Mouse (Mus musculus) stomach, embryonic 15.5 days (tissue): ENCODE results near the gene Ttc7b. TPM values are rescaled to one million over a fixed set of nuclear protein-coding genes. Genes with fewer than 3 reads are reported as not detected.

Experiments
- ATAC-seq: fragments of 200-750 bp; cut with Nextera tagmentation; 2 replicates; pipeline ENCODE4 v1.8.0; 2017; ENCODE audit warnings: low read depth, moderate number of reproducible peaks, moderate TSS enrichment; ENCODE audit not compliant: insufficient read depth, low FRiP score
- H3K27ac ChIP-seq: fragments of 300-500 bp; sonication (generic); 2 replicates; pipeline ENCODE4 v1.5.1; 2015; ENCODE audit warnings: mild to moderate bottlenecking, inconsistent platforms
- H3K27me3 ChIP-seq: fragments of 300-500 bp; sonication (generic); replicated peaks from 2 replicates; pipeline ENCODE4 v1.6.1; 2015; ENCODE audit warnings: inconsistent platforms
- H3K36me3 ChIP-seq: fragments of 300-500 bp; sonication (generic); 2 replicates; pipeline ENCODE4 v1.6.1; 2015; ENCODE audit warnings: inconsistent platforms
- H3K4me1 ChIP-seq: fragments of 300-500 bp; sonication (generic); 2 replicates; pipeline ENCODE4 v1.6.1; 2015; ENCODE audit warnings: inconsistent platforms
- H3K4me2 ChIP-seq: fragments of 300-500 bp; sonication (generic); 2 replicates; pipeline ENCODE4 v1.6.1; 2015; ENCODE audit warnings: mild to moderate bottlenecking, inconsistent platforms
- H3K4me3 ChIP-seq: fragments of 300-500 bp; sonication (generic); replicated peaks from 2 replicates; pipeline ENCODE4 v1.5.1; 2015; ENCODE audit warnings: inconsistent platforms
- H3K9ac ChIP-seq: fragments of 300-500 bp; sonication (generic); 2 replicates; pipeline ENCODE4 v1.6.1; 2015; ENCODE audit warnings: inconsistent platforms
- H3K9me3 ChIP-seq: fragments of 300-500 bp; sonication (generic); 2 replicates; pipeline ENCODE4 v1.6.1; 2016; ENCODE audit warnings: inconsistent platforms
- WGBS: fragments of 180-500 bp; shearing (Covaris S2); methylation state at CpG from one replicate; pipeline ENCODE4 v1.1.7; 2015; 5-methylcytosine and 5-hydroxymethylcytosine counted together
- polyA plus RNA-seq: library from polyadenylated mRNA; unstranded; fragments of >200 nt; fragmentation: Nextera tagmentation; extraction: Ambion mirVana; gene quantifications from 2 replicates; pipeline ENCODE4 v1.2.1, GENCODE M21; 2015

Ttc7b gene
- polyA plus RNA-seq, 1 experiment from 2014 or later: 5.4 TPM

DNA sequence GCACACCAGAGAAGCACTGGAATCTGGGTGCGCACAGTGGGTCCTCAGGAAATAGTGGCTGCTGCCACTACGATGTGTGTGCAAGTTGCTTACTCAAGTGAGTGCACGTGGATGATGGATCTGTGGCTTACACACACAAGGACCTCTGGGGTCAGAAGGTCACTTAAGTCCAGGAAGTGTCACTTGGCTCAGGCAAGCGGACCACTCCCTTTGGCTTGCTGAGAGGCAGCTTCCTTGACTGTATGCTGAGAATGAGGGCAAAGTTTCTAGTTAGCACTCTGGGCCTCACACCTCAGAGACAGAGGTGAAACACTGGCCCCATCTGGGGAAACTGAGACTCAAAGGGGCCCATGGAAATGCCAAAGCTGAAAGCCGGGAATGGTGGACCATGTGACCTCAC is 232.6 kb downstream of the Ttc7b start:
- no peaks in the 10 kb centered on the region for H3K27me3 ChIP-seq
- H3K36me3 ChIP-seq: no peaks in the 10 kb centered on the region
- H3K4me3 ChIP-seq: no peak overlapping the region
- no peak overlapping the region for H3K9ac ChIP-seq
- no peak overlapping the region for H3K27ac ChIP-seq
- 60% methylated on average over 5 of the region's 5 CpGs for WGBS
- no peak for ATAC-seq
- no peak overlapping the region for H3K4me2 ChIP-seq
- H3K9me3 ChIP-seq: no peaks in the 10 kb centered on the region
- H3K4me1 ChIP-seq: peaks cover 36% of the 10 kb centered on the region

- ATAC-seq: no peak
- Histone ChIP-seq H3K4me3 (no peak overlapping the region), H3K9me3 (no peaks in the 10 kb centered on the region), H3K4me1 (peaks cover 40% of the 10 kb centered on the region), H3K27ac (no peak overlapping the region), H3K4me2 (no peak overlapping the region), H3K27me3 (no peaks in the 10 kb centered on the region), H3K36me3 (no peaks in the 10 kb centered on the region), H3K9ac (no peak overlapping the region)
- 89% methylated on average over 2 of the region's 2 CpGs for WGBS
Observed at GRCm38 (mm10) chr12:100287565-100287964, 233.1 kb downstream of the Ttc7b start.

DNA sequence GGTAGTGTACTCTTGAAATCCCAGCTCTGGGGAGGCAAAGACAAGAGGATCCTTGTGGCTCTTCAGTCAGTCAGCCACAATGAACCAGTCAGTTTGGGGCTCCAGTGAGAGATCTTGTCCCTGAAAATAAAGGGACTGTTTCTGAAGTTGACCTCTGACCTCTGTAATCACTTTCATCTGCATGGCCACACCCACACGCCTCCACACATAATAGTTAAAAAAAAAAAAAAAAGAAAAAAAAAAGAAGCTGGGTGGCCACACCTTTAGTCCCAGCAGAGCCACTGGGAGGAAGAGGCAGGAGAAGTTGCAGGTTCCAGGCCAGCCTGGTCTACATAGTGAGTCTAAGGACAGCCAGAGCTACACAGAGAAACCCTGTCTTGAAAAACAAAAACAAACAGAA is 237.3 kb downstream of the Ttc7b start:
- WGBS: 44% methylated on average over 1 of the region's 1 CpGs
- Histone ChIP-seq H3K9me3 (no peaks in the 10 kb centered on the region), H3K4me1 (peaks cover 35% of the 10 kb centered on the region), H3K27ac (peak overlapping the region; percentile 93), H3K4me3 (no peak overlapping the region), H3K27me3 (no peaks in the 10 kb centered on the region), H3K4me2 (no peak overlapping the region), H3K36me3 (no peaks in the 10 kb centered on the region), H3K9ac (no peak overlapping the region)
- ATAC-seq: no peak

DNA sequence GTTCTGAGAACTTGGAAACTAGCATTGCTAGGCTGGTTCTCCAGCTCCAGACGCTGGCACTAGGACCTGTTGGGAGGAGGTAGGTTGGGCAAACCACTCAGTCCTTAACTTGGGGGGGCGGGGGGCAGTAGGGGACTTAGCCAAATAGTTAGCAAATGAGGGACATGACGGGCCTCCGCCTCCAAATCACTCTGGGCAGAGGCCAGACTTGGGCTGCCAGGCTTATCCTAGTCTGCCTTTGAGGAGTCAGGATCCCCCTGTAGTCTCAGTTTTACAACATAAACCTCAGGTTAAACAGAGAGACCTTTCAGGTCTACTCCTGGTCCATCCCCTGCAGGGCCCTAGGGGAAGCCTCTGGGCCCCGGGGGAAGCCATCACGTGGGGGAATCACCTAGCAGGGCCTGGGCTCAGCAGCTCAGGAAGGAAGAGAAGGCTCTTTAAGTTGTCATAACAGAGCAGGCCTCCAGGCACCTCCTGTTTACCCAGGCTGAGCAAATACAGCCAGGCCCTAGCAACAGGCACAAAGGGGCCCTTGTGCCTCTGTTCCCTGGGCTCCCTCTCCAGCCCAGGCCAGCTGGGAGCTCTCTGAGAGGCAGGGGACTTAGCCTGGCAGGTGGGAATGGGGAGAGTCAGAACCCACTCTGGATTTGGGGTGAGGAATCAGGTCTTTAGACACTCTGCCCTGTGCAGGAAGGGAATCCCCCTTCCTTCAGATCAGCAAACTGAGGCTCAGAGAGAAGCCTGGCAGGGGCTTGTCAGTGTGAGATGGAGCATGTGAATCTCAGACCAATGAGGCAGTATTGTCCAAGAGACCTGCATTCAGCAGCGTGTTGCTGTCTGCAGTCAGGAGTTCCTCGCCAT is 238.4 kb downstream of the Ttc7b start:
- peak; percentile 90 for ATAC-seq
- Histone ChIP-seq H3K4me1 (peaks cover 39% of the 10 kb centered on the region), H3K9ac (no peak overlapping the region), H3K9me3 (no peaks in the 10 kb centered on the region), H3K4me3 (no peak overlapping the region), H3K36me3 (no peaks in the 10 kb centered on the region), H3K27me3 (no peaks in the 10 kb centered on the region), H3K27ac (peak overlapping the region; percentile 93), H3K4me2 (0 out of 2 replicates have a peak overlapping the region, but pooled peaks have one; percentile 5)
- WGBS: 39% methylated on average over 8 of the region's 8 CpGs

GRCm38 (mm10) chr12:100280972-100281794 is 239.4 kb downstream of the Ttc7b start:
- 47% methylated on average over 4 of the region's 4 CpGs for WGBS
- ATAC-seq: peak; percentile 62

DNA sequence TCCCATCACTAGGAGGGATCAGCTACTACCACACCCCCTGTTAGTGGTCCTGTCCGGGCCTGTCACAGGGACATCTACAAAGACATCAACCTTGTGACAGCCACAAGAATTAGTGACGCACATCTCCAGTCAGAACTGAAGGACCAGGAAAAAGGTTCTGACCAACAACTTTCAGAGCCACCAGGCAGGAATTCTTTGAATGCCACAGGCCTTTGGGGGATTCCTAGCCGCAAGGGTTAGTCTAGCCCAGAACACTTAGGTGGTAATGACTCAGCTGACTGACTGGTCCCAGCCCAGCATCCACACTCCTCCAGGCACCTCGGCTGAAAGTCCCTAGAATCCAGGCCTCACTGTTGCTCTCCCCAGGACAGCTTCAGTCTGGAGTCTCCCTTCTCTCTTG is 240.7 kb downstream of the Ttc7b start:
- Histone ChIP-seq H3K27ac (no peak overlapping the region), H3K36me3 (no peaks in the 10 kb centered on the region), H3K4me2 (no peak overlapping the region), H3K9me3 (no peaks in the 10 kb centered on the region), H3K4me1 (peaks cover 53% of the 10 kb centered on the region), H3K27me3 (no peaks in the 10 kb centered on the region), H3K4me3 (no peak overlapping the region), H3K9ac (no peak overlapping the region)
- 67% methylated on average over 4 of the region's 4 CpGs for WGBS
- ATAC-seq: no peak

More at GRCm38 (mm10) chr12:100280972-100281794, 239.4 kb downstream of the Ttc7b start:
- no peaks in the 10 kb centered on the region for H3K36me3 ChIP-seq
- H3K9ac ChIP-seq: no peak overlapping the region
- H3K4me1 ChIP-seq: peaks cover 47% of the 10 kb centered on the region
- H3K9me3 ChIP-seq: no peaks in the 10 kb centered on the region
- H3K4me3 ChIP-seq: no peak overlapping the region
- H3K27ac ChIP-seq: peak overlapping the region; percentile 93
- H3K27me3 ChIP-seq: no peaks in the 10 kb centered on the region
- no peak overlapping the region for H3K4me2 ChIP-seq

DNA sequence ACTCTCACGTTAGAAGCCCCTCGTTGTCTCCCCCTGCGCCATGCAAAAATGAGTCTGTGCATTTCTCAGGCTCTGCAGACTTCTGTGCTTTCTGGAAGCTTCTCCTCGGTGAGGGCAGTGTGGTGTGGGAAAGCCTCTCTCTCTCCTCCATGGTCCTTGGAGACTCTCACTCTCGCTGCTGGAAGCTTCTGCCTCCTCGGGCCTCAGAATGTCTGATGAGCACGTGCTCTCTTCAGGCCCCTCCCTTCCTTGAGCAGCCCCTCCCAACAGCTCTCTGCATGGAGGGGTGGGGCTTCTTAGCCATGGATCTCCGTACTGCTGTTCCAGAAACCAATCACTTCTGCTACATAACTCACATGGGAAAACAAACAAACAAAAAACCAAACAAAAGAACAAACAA is 242.3 kb downstream of the Ttc7b start:
- Histone ChIP-seq H3K27ac (no peak overlapping the region), H3K27me3 (no peaks in the 10 kb centered on the region), H3K36me3 (no peaks in the 10 kb centered on the region), H3K9me3 (no peaks in the 10 kb centered on the region), H3K4me3 (no peak overlapping the region), H3K9ac (no peak overlapping the region), H3K4me2 (no peak overlapping the region), H3K4me1 (peaks cover 53% of the 10 kb centered on the region)
- 41% methylated on average over 8 of the region's 8 CpGs for WGBS
- no peak for ATAC-seq

DNA sequence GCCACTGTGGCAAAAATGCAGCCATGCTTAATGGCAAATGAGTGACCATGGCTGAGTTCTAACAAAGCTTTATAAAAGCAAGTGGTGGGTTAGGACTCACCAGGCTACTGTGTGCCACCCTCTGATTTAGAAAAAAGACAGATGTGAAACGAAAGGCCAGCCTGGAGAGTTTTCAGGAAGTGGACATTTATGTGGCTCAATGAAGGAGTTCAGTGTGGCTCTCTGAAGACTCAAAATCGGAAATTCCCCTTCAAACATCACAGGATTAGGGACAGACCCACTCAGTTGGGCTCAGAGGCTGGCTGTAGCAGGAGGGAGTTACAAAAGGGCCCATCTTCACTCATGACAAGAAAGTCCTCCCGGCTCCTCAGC is 243.1 kb downstream of the Ttc7b start:
- Histone ChIP-seq H3K4me1 (peaks cover 46% of the 10 kb centered on the region), H3K36me3 (no peaks in the 10 kb centered on the region), H3K4me2 (no peak overlapping the region), H3K4me3 (no peak overlapping the region), H3K9ac (no peak overlapping the region), H3K9me3 (no peaks in the 10 kb centered on the region), H3K27me3 (no peaks in the 10 kb centered on the region), H3K27ac (0 out of 2 replicates have a peak overlapping the region, but pooled peaks have one; percentile 6)
- ATAC-seq: no peak
- WGBS: 72% methylated on average over 3 of the region's 3 CpGs

DNA sequence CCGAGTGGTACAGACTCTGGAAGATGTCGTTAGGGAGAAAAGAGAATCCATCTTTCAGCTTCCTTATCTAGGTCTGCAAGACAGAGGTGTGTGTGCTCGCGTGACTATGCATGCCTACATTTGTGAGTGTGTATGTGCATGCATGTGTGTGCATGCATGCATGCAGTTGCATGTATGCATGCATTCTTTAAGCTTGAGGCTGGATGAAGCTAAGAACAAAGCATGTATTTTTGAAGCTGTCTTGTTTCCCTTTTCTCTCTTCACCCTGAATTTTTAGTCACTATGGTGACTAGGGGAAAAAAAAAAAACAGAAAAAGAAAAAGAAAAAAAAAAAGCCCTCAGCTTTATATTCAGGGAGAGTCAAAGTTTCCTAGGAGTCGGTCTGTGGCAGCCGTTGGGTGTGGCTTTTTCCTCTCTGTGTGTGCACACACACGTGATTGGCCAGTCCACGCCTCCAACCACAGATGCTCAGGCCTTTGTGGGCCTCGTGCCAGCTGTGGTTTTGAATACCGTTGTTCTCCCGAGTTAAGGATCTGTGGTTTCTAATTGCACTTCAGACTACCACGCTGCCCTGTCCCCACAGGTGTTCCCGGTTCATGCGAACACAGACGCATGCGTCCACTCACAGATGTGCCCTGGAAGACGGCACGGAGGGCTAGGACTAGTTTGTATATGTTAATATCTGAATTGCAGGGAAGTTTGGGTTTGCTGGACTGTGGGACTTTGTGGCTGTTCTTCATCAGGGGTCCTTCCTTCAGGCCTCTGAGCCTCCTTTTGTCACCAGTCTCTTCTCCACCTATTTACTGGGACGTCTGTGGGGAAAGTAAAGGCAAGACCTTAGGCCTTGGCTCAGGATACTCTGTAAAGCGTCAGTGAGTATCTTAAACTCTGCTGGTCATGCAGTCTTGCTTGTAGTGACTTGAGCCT is 243.8 kb downstream of the Ttc7b start:
- Histone ChIP-seq H3K4me1 (peaks cover 40% of the 10 kb centered on the region), H3K36me3 (no peaks in the 10 kb centered on the region), H3K9me3 (no peaks in the 10 kb centered on the region), H3K27ac (peak overlapping the region; percentile 54; the same call in 1 of the 2 replicates), H3K4me3 (no peak overlapping the region), H3K4me2 (no peak overlapping the region), H3K27me3 (no peaks in the 10 kb centered on the region), H3K9ac (no peak overlapping the region)
- 33% methylated on average over 20 of the region's 20 CpGs for WGBS
- ATAC-seq: 0 out of 2 replicates have a peak, but pooled peaks have one; percentile 29

DNA sequence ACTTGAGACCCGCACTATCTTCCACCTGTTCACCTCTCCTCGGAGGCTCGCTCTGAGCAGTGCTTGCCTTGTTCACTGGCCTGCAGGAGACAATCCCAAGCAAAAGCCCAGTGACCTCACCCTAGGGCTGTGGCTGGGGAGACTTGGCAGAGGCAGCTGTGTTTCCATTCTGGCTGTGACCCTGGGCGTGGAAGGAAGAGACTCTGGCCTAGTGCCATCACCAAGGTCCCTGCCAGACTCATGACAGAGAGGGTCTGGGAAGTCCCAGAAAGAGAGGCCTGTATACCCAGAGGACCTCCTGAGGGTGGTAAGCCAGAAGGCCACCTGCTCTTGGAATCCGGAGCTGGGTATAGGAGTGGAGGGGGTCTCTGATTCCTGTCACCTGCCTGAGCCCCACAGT is 244.8 kb downstream of the Ttc7b start:
- no peaks in the 10 kb centered on the region for H3K9me3 ChIP-seq
- ATAC-seq: no peak
- WGBS: 68% methylated on average over 5 of the region's 5 CpGs
- H3K4me3 ChIP-seq: no peak overlapping the region
- no peak overlapping the region for H3K4me2 ChIP-seq
- peaks cover 32% of the 10 kb centered on the region for H3K4me1 ChIP-seq
- no peaks in the 10 kb centered on the region for H3K27me3 ChIP-seq
- H3K9ac ChIP-seq: no peak overlapping the region
- H3K36me3 ChIP-seq: no peaks in the 10 kb centered on the region
- 0 out of 2 replicates have a peak overlapping the region, but pooled peaks have one; percentile 54 for H3K27ac ChIP-seq

DNA sequence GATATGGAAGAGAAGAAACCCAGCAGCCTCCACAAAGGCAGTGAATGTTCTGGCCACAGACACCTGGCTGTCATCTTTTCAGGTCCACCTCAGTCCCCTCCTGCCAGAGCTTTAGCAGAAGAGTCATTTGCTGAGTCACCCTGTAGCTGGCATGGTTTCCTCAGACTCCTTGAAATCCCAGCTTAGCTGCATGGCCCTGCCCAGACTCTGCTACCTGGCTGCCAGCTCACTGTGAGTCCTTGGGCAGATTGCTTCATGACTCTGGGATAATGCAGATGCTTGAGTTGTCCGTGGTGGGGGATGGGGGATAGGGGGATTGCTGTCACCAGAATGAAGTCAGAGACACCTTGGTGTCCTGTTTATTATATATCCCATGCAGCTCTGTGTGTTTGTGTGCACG is 247.6 kb downstream of the Ttc7b start:
- H3K4me2 ChIP-seq: no peak overlapping the region
- H3K9ac ChIP-seq: no peak overlapping the region
- 75% methylated on average over 2 of the region's 2 CpGs for WGBS
- no peak overlapping the region for H3K27ac ChIP-seq
- no peak overlapping the region for H3K4me3 ChIP-seq
- ATAC-seq: no peak
- no peaks in the 10 kb centered on the region for H3K27me3 ChIP-seq
- peaks cover 20% of the 10 kb centered on the region for H3K4me1 ChIP-seq
- H3K36me3 ChIP-seq: no peaks in the 10 kb centered on the region
- no peaks in the 10 kb centered on the region for H3K9me3 ChIP-seq
